Mouse (Mus musculus) urinary bladder, adult 18-20 months (tissue): Measurements from ENCODE around the gene Tdp1.
A peak's percentile ranks its signal among the peaks of the same experiment; 100 is the strongest.

Source experiments
- DNase-seq, 2 experiments: peaks; one replicate each; pipeline ENCODE4 v3.0.0; 2022; ENCODE audit warnings: low spot score in 2 of 2, mixed read lengths in 2 of 2

Gene Tdp1

GRCm38 (mm10) chr12:99898248-99898870 lies 14.0 kb downstream of the Tdp1 start:
- DNase-seq: no peak

- DNase-seq: no peak
These were observed 15.7 kb downstream of the Tdp1 start for GRCm38 (mm10) chr12:99899991-99900390.

GRCm38 (mm10) chr12:99901973-99902866 lies 17.9 kb downstream of the Tdp1 start:
- no peak for DNase-seq

- no peak for DNase-seq
These were observed 18.6 kb downstream of the Tdp1 start for GRCm38 (mm10) chr12:99902867-99903370.

GRCm38 (mm10) chr12:99904537-99904936 lies 20.2 kb downstream of the Tdp1 start:
- no peak for DNase-seq

GRCm38 (mm10) chr12:99911466-99911865 lies 27.1 kb downstream of the Tdp1 start:
- DNase-seq: no peak

GRCm38 (mm10) chr12:99917800-99918427 lies 33.6 kb downstream of the Tdp1 start:
- no peak for DNase-seq

- no peak for DNase-seq
These were observed 35.3 kb downstream of the Tdp1 start for GRCm38 (mm10) chr12:99919636-99920035.

GRCm38 (mm10) chr12:99921045-99921444 lies 36.7 kb downstream of the Tdp1 start:
- no peak for DNase-seq

GRCm38 (mm10) chr12:99923131-99923606 lies 38.9 kb downstream of the Tdp1 start:
- DNase-seq: no peak

GRCm38 (mm10) chr12:99923703-99924102 lies 39.4 kb downstream of the Tdp1 start:
- no peak for DNase-seq

GRCm38 (mm10) chr12:99928311-99928710 lies 44.0 kb downstream of the Tdp1 start:
- no peak for DNase-seq

- DNase-seq: no peak
These were observed 44.8 kb downstream of the Tdp1 start for GRCm38 (mm10) chr12:99929160-99929559.

- DNase-seq: no peak
These were observed 47.9 kb downstream of the Tdp1 start for GRCm38 (mm10) chr12:99932245-99932644.

- DNase-seq: no peak
These were observed 49.3 kb downstream of the Tdp1 start for GRCm38 (mm10) chr12:99933630-99934029.

GRCm38 (mm10) chr12:99935403-99935802 lies 51.1 kb downstream of the Tdp1 start:
- no peak for DNase-seq

GRCm38 (mm10) chr12:99938476-99938875 lies 54.2 kb downstream of the Tdp1 start:
- DNase-seq: no peak

- no peak for DNase-seq
These were observed 54.9 kb downstream of the Tdp1 start for GRCm38 (mm10) chr12:99939179-99939578.

- no peak for DNase-seq
These were observed 56.4 kb downstream of the Tdp1 start for GRCm38 (mm10) chr12:99940704-99941103.

- DNase-seq: no peak
These were observed 58.1 kb downstream of the Tdp1 start for GRCm38 (mm10) chr12:99942441-99942840.

GRCm38 (mm10) chr12:99952928-99953327 lies 68.6 kb downstream of the Tdp1 start:
- DNase-seq: peak in 1 of 2 experiments; percentile 46

- no peak for DNase-seq
These were observed 72.1 kb downstream of the Tdp1 start for GRCm38 (mm10) chr12:99956411-99956810.
